Mouse (Mus musculus): ENCODE results near the gene Dse.

The Dse gene

DNA sequence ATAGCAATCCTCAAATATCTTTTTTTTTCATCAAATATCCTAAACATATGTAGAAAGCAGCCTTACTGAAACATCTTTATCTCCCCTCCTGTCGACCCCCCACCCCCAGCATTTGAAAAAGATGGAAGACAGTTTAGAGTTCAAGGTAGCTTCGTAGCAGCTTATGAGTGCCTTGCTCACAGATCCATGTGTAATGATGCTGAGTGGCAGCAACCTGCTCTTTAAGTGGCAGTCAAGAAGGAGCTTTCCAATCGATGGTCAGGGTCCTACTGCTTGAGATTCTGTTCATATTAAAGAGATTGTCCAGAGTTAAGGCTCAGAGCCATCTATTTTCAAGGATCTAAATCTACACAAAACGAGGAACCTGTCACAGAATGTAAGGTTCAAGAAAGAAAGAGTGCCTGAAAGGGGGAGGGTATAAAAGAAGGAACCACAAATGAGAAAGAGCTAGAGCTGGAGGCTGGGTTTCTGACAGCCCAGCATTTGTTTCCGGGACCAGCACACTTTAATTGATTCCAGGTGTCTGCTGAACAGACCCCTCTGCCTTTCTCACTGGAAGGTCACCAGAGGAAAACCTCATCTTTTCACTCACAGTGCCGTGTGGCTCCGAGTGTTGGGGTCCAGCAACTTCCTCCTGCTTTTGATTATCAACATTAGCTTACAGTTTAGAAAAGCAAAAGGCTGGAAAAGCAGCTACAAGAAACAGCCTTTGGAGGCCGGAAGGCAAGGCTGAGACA lies 31.5 kb downstream of the Dse start:
- CTCF ChIA-PET = interaction anchor here in 2 of 4 experiments (0.7 to 1.6 kb wide), 2 partner anchors 75 to 106 kb away, joined by 3 to 6 read pairs; partner anchors contain the start of gene Tspyl1 (in 1 of the 2)

DNA sequence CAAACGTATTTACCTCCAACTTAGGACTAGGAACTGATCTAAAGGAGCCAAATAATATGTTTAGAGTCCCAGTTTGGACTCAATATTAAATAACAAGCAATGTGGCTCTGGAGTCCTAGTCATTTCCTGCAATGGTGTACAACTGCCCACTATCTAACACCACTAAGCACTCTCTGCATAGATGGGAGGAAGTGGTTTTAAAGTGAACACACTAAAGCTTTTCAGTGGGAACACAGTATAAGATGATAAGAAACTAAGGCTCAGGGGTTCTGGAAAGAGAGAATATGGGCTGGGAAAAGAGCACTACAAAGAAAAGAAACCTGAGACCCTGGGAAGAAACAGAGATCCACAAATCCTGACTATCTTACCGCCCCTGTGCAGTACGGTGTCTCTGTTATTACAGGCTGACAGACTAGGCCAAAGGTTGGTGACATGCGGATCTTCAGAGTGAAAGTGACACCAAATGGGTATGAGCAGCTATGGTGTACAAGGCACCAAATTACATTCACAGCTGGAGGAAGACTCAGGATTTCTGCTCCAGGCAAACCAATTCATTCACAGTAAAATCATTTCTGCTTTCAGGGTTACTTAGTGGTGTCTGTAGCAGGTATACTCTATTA lies 34.7 kb downstream of the Dse start:
- ChIA-PET CTCF (no interaction called here), POLR2A (interaction anchor here in 2 of 4 experiments (0.8 to 1.6 kb wide), 4 partner anchors 10 to 109 kb away, joined by 3 to 6 read pairs (median 4); partner anchors contain the start of gene Tspyl1 (in 1 of the 2))

More for the DNA sequence above, 31.5 kb downstream of the Dse start:
- POLR2A ChIA-PET = interaction anchor here in 3 of 4 experiments (0.6 to 3.7 kb wide), 15 partner anchors 10 to 157 kb away, joined by 3 to 12 read pairs (median 4); partner anchors contain the start of genes Dse (in 1 of the 3) and Rwdd1 (in 1 of the 3)

- CTCF ChIA-PET = no interaction called here
- POLR2A ChIA-PET = interaction anchor here in 2 of 4 experiments (1.2 to 2.1 kb wide), 5 partner anchors 35 to 112 kb away, joined by 3 to 5 read pairs (median 4); partner anchors contain the start of gene Tspyl1 (in 1 of the 2)
Measured at GRCm38 (mm10) chr10:34171660-34172059, 35.9 kb downstream of the Dse start.

DNA sequence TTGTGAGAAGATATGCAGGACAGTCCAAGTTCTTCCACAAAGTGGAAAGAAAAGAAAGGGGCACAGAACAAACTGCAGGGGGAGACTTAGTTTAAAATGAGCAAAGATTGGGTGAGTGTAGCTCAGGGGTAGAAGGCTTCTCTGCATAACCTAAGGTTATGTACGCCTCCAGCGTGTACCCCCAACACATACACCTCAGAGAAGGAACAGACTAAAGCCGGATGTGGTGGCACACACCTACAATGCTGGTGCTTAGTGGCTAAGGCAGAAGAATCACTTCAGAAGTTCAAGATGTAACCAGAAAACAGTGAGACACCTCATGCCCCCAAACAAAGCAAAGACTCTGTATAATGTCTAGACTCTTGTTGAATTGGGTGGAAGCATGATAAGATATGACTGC lies 36.3 kb downstream of the Dse start:
- CTCF ChIA-PET = no interaction called here
- POLR2A ChIA-PET = interaction anchor here in 2 of 4 experiments (1.0 to 2.1 kb wide), 9 partner anchors 11 to 112 kb away, joined by 3 to 5 read pairs (median 3); partner anchors contain the start of genes Dse (in 1 of the 2) and Tspyl1 (in 1 of the 2)

DNA sequence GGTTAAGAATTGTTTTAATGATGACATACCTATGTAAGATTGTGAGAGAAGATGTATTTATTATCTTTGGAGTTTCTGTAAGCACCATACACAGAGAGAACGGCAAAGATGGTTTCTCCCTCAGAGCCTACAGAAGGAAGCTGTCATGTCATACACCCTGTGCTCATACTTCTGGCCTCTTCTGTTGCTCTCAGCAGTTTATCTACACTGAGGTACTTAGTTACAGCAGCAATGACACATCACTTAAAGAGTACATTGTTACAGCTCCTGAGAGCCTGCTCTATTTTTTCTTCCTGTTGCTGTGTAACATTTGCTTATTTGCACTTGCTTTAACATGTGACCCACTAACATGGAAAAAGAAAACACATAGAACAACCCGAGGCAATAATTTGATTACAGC lies 40.5 kb downstream of the Dse start:
- ChIA-PET CTCF (interaction anchor here in 2 of 4 experiments (0.8 to 1.3 kb wide), 2 partner anchors 67 kb away, joined by 3 read pairs; no protein-coding TSS in a partner anchor), POLR2A (interaction anchor here in 2 of 4 experiments (0.6 to 1.3 kb wide), 6 partner anchors 23 to 165 kb away, joined by 3 to 6 read pairs (median 3); no protein-coding TSS in a partner anchor)

GRCm38 (mm10) chr10:34155796-34156554 lies 51.5 kb downstream of the Dse start:
- ChIA-PET CTCF (interaction anchor here in 2 of 4 experiments (0.7 kb wide), 2 partner anchors 51 to 73 kb away, joined by 3 read pairs; no protein-coding TSS in a partner anchor), POLR2A (interaction anchor here (0.6 to 2.0 kb wide), 10 partner anchors 9 to 139 kb away, joined by 3 to 8 read pairs (median 4); partner anchors contain the start of gene Rwdd1 (in 1 of the 4))

GRCm38 (mm10) chr10:34151827-34152226 lies 55.7 kb downstream of the Dse start:
- ChIA-PET CTCF (interaction anchor here in 3 of 4 experiments (0.5 to 1.7 kb wide), 9 partner anchors 55 to 176 kb away, joined by 3 to 8 read pairs (median 4); partner anchors contain the start of genes Calhm5 (in 1 of the 3) and Tspyl1 (in 1 of the 3)), POLR2A (interaction anchor here (0.7 to 1.5 kb wide), 10 partner anchors 10 to 133 kb away, joined by 3 to 7 read pairs (median 3); partner anchors contain the start of gene Tspyl1 (in 1 of the 4))

GRCm38 (mm10) chr10:34150454-34150853 lies 57.1 kb downstream of the Dse start:
- ChIA-PET POLR2A (interaction anchor here in 2 of 4 experiments (0.9 to 1.3 kb wide), 3 partner anchors 56 to 83 kb away, joined by 3 read pairs; no protein-coding TSS in a partner anchor), CTCF (interaction anchor here in 1 of 4 experiments (1.6 kb wide), 1 partner anchor 131 kb away, joined by 3 read pairs; the partner anchor contains the start of gene Tspyl1)

DNA sequence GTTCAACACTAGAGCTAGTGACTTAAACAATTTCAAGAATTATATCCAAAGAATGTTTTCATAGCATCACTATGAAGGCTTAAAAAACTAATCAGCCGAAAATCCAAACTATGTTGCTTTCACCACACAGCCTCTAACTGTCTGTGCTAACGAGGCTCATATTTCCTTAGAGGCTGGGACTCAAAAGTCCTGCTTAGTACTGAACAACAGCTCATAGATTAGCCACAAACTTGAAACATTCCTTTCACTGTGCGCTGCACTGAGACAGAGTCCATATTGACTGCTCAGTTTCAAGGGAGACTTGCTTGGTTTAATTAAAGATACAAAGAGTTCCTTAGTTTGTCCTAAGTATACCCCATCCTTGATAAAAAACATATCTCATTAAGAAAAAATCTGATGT lies 57.7 kb downstream of the Dse start:
- POLR2A ChIA-PET = interaction anchor here in 2 of 4 experiments (0.6 to 1.7 kb wide), 6 partner anchors 10 to 132 kb away, joined by 3 to 5 read pairs (median 3); partner anchors contain the start of gene Calhm6 (in 1 of the 2)
- CTCF ChIA-PET = interaction anchor here in 2 of 4 experiments (0.7 to 1.6 kb wide), 2 partner anchors 85 to 132 kb away, joined by 3 read pairs; partner anchors contain the start of gene Tspyl1 (in 1 of the 2)

DNA sequence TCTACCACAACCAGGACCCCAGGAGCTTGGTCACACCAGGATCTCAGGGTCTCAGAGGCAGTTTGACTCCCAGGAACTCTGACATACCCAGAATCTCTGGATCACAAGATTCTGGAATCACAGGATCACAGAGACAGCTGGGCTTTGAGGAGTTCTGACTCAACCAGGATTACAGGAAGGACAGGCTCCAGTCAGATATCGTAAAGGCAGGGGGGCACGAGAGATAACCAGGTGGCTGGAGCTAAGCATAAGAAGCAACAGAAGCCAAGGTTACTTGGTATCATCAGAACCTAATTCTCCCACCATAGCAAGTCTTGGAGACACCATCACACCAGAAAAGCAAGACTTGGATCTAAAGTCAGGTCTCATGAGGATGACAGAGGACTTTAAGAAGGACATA lies 65.8 kb downstream of the Dse start:
- POLR2A ChIA-PET = no interaction called here
- CTCF ChIA-PET = no interaction called here

DNA sequence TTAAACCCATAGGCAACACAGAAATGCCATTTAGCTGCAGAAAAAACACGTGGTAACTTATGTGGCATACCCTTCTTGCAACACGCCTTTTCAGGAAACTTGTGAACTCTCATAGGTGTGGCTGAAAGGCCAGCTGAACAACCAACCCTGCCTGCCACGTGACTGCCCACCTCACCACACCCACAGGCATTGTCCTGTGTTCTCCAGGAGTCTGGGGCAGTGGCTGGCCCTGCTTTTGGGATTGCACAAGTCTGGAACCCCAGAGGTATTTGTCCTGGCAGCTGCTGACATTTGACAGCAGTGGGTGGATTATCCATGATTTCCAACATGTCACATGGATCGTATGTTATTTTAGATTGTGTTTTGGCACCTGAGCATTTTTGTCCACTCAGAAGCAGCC lies 67.7 kb downstream of the Dse start:
- POLR2A ChIA-PET = interaction anchor here in 1 of 4 experiments (1.0 to 1.6 kb wide), 3 partner anchors 9 to 139 kb away, joined by 3 to 5 read pairs (median 4); no protein-coding TSS in a partner anchor
- CTCF ChIA-PET = no interaction called here

DNA sequence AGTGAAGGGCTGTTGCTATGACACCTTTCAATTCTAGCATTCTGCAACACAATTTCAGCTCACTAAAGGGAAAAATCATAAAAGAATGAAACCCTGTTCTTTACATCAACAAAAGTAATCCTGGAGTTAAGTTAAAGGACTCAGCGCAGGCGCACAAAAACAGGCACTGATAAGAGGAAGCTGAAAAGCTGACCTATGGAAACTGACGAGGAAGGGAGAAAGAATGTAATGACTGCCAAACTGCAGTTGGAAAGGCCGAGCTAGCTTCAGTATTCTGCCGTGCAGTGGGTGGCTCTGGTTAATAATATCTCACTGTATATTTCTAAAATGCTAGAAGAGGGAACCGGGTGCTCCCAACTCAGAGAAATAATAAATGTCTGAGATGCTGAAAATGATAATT lies 69.5 kb downstream of the Dse start:
- POLR2A ChIA-PET = interaction anchor here in 1 of 4 experiments (1.0 to 1.2 kb wide), 2 partner anchors 10 to 90 kb away, joined by 3 read pairs; no protein-coding TSS in a partner anchor
- CTCF ChIA-PET = no interaction called here

- ChIA-PET CTCF (interaction anchor here in 2 of 4 experiments (0.6 to 0.7 kb wide), 2 partner anchors 102 to 131 kb away, joined by 3 read pairs; no protein-coding TSS in a partner anchor), POLR2A (interaction anchor here in 1 of 4 experiments (1.1 kb wide), 1 partner anchor 40 kb away, joined by 3 read pairs; the partner anchor contains the start of gene Calhm5)
Measured at GRCm38 (mm10) chr10:34136432-34136831, 71.1 kb downstream of the Dse start.

DNA sequence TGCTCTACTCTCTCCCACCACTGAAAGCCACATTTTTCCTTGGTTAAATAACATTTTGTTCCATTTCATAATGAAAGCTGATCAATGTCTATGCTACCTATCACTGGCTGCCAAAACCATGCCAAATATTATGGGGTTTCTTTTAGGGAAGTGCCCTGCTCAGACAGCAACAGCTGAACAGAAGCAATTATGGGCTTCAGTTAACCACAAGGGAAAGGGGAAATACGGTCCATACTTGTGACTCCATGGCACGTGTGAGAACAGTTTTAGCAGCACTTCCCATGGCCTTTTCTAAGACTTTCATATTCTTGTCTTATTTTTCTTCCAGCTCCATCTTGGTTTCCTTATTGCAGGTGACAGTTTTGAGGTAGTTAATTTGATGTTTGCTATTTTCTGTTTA lies 76.2 kb downstream of the Dse start:
- POLR2A ChIA-PET = interaction anchor here in 1 of 4 experiments (0.7 to 1.4 kb wide), 3 partner anchors 17 to 150 kb away, joined by 3 to 6 read pairs (median 3); partner anchors contain the start of gene Tspyl1
- CTCF ChIA-PET = no interaction called here

DNA sequence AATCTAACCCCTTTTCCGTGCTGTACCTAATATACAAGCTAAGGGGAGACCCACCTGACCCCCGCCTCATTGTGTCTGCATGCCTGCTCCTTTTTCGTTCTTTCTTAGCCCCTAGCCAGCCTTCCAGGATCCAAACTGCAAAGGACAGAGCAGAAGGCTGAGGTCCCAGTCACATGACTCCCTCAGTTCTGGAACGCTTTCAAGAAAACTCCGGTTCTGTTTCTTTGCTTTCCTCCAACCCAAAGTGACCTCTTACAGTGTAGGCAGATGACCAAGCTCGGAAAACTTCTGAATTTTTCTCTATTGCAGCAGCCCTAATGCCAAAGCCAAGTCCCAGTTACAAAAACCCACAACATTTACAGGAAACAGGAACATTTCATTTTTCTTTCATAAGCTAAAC lies 79.1 kb downstream of the Dse start:
- ChIA-PET POLR2A (interaction anchor here in 2 of 4 experiments (0.8 to 1.7 kb wide), 11 partner anchors 9 to 169 kb away, joined by 3 to 9 read pairs (median 4); partner anchors contain the start of genes Calhm5 (in 1 of the 2), Rwdd1 (in 1 of the 2), Tspyl1 (in 1 of the 2) and Tspyl4 (in 1 of the 2)), CTCF (interaction anchor here in 2 of 4 experiments (0.7 to 1.6 kb wide), 2 partner anchors 32 to 106 kb away, joined by 3 read pairs; partner anchors contain the start of gene Calhm5 (in 1 of the 2))

- POLR2A ChIA-PET = interaction anchor here (0.6 to 1.7 kb wide), 19 partner anchors 10 to 170 kb away, joined by 3 to 9 read pairs (median 4); partner anchors contain the start of genes Calhm5 (in 3 of the 4), Tspyl1 (in 2 of the 4), Rwdd1 (in 1 of the 4) and Tspyl4 (in 1 of the 4)
- CTCF ChIA-PET = interaction anchor here in 2 of 4 experiments (1.0 to 1.6 kb wide), 2 partner anchors 31 to 106 kb away, joined by 3 read pairs; partner anchors contain the start of gene Calhm5 (in 1 of the 2)
Measured at GRCm38 (mm10) chr10:34127392-34128378, 79.8 kb downstream of the Dse start, which contains the start of gene Calhm6. TSS of gene Calhm6 (minus strand) at chr10:34127984.

Data from embryonic stem cell, embryonic (primary cell).